Mouse (Mus musculus): ENCODE data around the gene Rps21. TPM values are rescaled to one million over a fixed set of nuclear protein-coding genes. Genes with fewer than 3 reads are reported as not detected.

The Rps21 gene
- polyA plus RNA-seq (2014; fragmentation: Illumina TruSeq; extraction: RNeasy Lipid Tissue Mini Kit (QIAGEN cat#74804); ENCODE audit: low replicate concordance): 82.3 TPM

GRCm38 (mm10) chr2:180257001-180257521 lies at the start of gene Rps21:
Rps21 (plus strand) TSS chr2:180257377.

GRCm38 (mm10) chr2:180225762-180226378 lies 31.3 kb upstream of the Rps21 start, which contains the start of gene Lama5:
Lama5 (minus strand) TSS chr2:180225859.

GRCm38 (mm10) chr2:180273394-180274244 lies 16.4 kb downstream of the Rps21 start, which contains the start of gene Cables2:
Cables2 (minus strand) TSS chr2:180273496.

DNA sequence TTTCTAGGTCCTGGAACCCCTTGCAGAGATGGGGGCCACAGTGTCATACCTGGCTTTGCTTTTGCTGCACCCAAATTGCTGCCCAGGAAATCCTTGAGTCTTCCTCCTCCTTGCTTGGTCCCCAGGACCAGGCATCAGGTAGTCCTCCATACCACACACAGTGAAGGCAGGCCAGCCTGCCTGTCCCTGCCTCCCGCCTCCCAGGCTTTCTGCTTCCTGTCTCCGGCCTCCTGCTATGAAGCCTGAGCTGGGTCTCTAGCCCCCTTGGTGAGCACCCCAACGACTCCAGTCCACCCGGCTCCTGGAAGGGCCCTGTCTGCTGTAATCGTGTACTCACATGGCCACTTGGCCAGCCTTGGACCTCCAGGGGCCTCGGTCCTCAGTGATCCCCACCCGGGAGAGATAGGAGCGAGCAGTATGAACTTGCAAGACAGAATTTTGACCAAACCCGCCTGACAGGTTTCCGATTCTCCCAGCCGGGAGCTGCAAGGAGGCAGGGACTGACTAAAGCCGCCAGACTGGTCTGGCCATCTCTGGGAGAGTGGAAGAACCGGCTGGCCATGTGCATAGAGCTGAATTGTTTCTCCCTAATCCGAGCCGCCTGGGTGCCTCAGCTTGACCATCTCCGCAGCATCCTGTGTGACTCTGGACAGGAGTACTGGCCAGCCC lies 32.4 kb downstream of the Rps21 start, which contains the start of gene Rbbp8nl:
Gene Rbbp8nl, minus strand, starts transcription at position 440 of the 669 bp plus-strand sequence.

Other genes starting within 250 kb of the Rps21 start
- gene Lsm14b, start 232.4 kb upstream of the Rps21 start, polyA plus RNA-seq (2014; fragmentation: Illumina TruSeq; extraction: RNeasy Lipid Tissue Mini Kit (QIAGEN cat#74804); ENCODE audit: low replicate concordance): 29.3 TPM
- 50.3 TPM for gene Psma7, start 214.9 kb upstream of the Rps21 start, polyA plus RNA-seq (2014; fragmentation: Illumina TruSeq; extraction: RNeasy Lipid Tissue Mini Kit (QIAGEN cat#74804); ENCODE audit: low replicate concordance)
- 7.5 TPM for gene Ss18l1, start 214.9 kb upstream of the Rps21 start, polyA plus RNA-seq (2014; fragmentation: Illumina TruSeq; extraction: RNeasy Lipid Tissue Mini Kit (QIAGEN cat#74804); ENCODE audit: low replicate concordance)
- 1.6 TPM for gene Mtg2, start 186.8 kb upstream of the Rps21 start, polyA plus RNA-seq (2014; fragmentation: Illumina TruSeq; extraction: RNeasy Lipid Tissue Mini Kit (QIAGEN cat#74804); ENCODE audit: low replicate concordance)
- not detected for gene Hrh3, start 152.9 kb upstream of the Rps21 start, polyA plus RNA-seq (2014; fragmentation: Illumina TruSeq; extraction: RNeasy Lipid Tissue Mini Kit (QIAGEN cat#74804); ENCODE audit: low replicate concordance)
- 45.5 TPM for gene Osbpl2, start 138.1 kb upstream of the Rps21 start, polyA plus RNA-seq (2014; fragmentation: Illumina TruSeq; extraction: RNeasy Lipid Tissue Mini Kit (QIAGEN cat#74804); ENCODE audit: low replicate concordance)
- gene Adrm1, start 85.9 kb upstream of the Rps21 start, polyA plus RNA-seq (2014; fragmentation: Illumina TruSeq; extraction: RNeasy Lipid Tissue Mini Kit (QIAGEN cat#74804); ENCODE audit: low replicate concordance): 9.9 TPM
- 3.6 TPM for gene Lama5, start 31.5 kb upstream of the Rps21 start, polyA plus RNA-seq (2014; fragmentation: Illumina TruSeq; extraction: RNeasy Lipid Tissue Mini Kit (QIAGEN cat#74804); ENCODE audit: low replicate concordance)
- gene Cables2, start 16.1 kb downstream of the Rps21 start, polyA plus RNA-seq (2014; fragmentation: Illumina TruSeq; extraction: RNeasy Lipid Tissue Mini Kit (QIAGEN cat#74804); ENCODE audit: low replicate concordance): 15.0 TPM
- gene Rbbp8nl, start 32.5 kb downstream of the Rps21 start, polyA plus RNA-seq (2014; fragmentation: Illumina TruSeq; extraction: RNeasy Lipid Tissue Mini Kit (QIAGEN cat#74804); ENCODE audit: low replicate concordance): not detected
- 10.9 TPM for gene Gata5, start 77.3 kb downstream of the Rps21 start, polyA plus RNA-seq (2014; fragmentation: Illumina TruSeq; extraction: RNeasy Lipid Tissue Mini Kit (QIAGEN cat#74804); ENCODE audit: low replicate concordance)
- 0.89 TPM for gene Slco4a1, start 198.9 kb downstream of the Rps21 start, polyA plus RNA-seq (2014; fragmentation: Illumina TruSeq; extraction: RNeasy Lipid Tissue Mini Kit (QIAGEN cat#74804); ENCODE audit: low replicate concordance)
- gene Ntsr1, start 242.6 kb downstream of the Rps21 start, polyA plus RNA-seq (2014; fragmentation: Illumina TruSeq; extraction: RNeasy Lipid Tissue Mini Kit (QIAGEN cat#74804); ENCODE audit: low replicate concordance): not detected